Mouse (Mus musculus) lung, postnatal 0 days (tissue): ENCODE measurements around the gene Mocs1.

Experiments used
- CTCF ChIP-seq: IDR thresholded peaks from 2 replicates; pipeline ENCODE4 v1.5.1; 2016; ENCODE audit warnings: antibody characterized with exemption, mild to moderate bottlenecking
- EP300 ChIP-seq: IDR thresholded peaks from 2 replicates; pipeline ENCODE4 v1.6.1; 2016; ENCODE audit warnings: antibody characterized with exemption, mild to moderate bottlenecking, control low read depth

- TF ChIP-seq CTCF (no peak), EP300 (no peak)
Measured at GRCm38 (mm10) chr17:49436631-49437030, 8.5 kb downstream of the Mocs1 start.
